Mouse (Mus musculus) intestine, embryonic 14.5 days (tissue): Measurements from ENCODE around the gene Clasrp. TPM values are rescaled to one million over a fixed set of nuclear protein-coding genes. Genes with fewer than 3 reads are reported as not detected.

Source experiments
- ATAC-seq: fragments of 200-750 bp; cut with Nextera tagmentation; replicated peaks from 2 replicates; pipeline ENCODE4 v1.8.0; 2017; ENCODE audit warnings: low read depth, moderate number of reproducible peaks, moderate TSS enrichment, moderate library complexity; ENCODE audit not compliant: low FRiP score, low TSS enrichment
- DNase-seq: peaks from one replicate; pipeline ENCODE4 v3.0.0-alpha.2; 2018; ENCODE audit warnings: low spot score
- H3K27ac ChIP-seq: fragments of 300-500 bp; sonication (generic); 2 replicates; pipeline ENCODE4 v1.5.1; 2014; ENCODE audit warnings: low read depth, mild to moderate bottlenecking, control low read depth
- H3K27me3 ChIP-seq: fragments of 300-500 bp; sonication (generic); replicated peaks from 2 replicates; pipeline ENCODE4 v1.6.1; 2014; ENCODE audit warnings: low read length, control low read depth; ENCODE audit not compliant: control insufficient read depth, insufficient read depth
- H3K36me3 ChIP-seq: fragments of 300-500 bp; sonication (generic); 2 replicates; pipeline ENCODE4 v1.6.1; 2014; ENCODE audit warnings: low read length, control low read depth; ENCODE audit not compliant: control insufficient read depth, insufficient read depth
- H3K4me1 ChIP-seq: fragments of 300-500 bp; sonication (generic); replicated peaks from 2 replicates; pipeline ENCODE4 v1.6.1; 2014; ENCODE audit warnings: low read length, control low read depth, mixed read lengths; ENCODE audit not compliant: control insufficient read depth, insufficient read depth
- H3K4me2 ChIP-seq: fragments of 300-500 bp; sonication (generic); 2 replicates; pipeline ENCODE4 v1.6.1; 2014; ENCODE audit warnings: low read length
- H3K4me3 ChIP-seq: fragments of 300-500 bp; sonication (generic); 2 replicates; pipeline ENCODE4 v1.5.1; 2014; ENCODE audit warnings: low read depth, low read length, control low read depth, mixed read lengths
- H3K9ac ChIP-seq: fragments of 300-500 bp; sonication (generic); 2 replicates; pipeline ENCODE4 v1.6.1; 2014; ENCODE audit warnings: mild to moderate bottlenecking, low read length
- H3K9me3 ChIP-seq: fragments of 300-500 bp; sonication (generic); 2 replicates; pipeline ENCODE4 v1.6.1; 2016; ENCODE audit warnings: low read length, control low read depth; ENCODE audit not compliant: control insufficient read depth
- WGBS: fragments of 180-500 bp; shearing (Covaris S2); extraction: QIAGEN DNeasy Blood & Tissue Kit; methylation state at CpG from one replicate; pipeline ENCODE4 v1.1.7; 2014; 5-methylcytosine and 5-hydroxymethylcytosine counted together
- polyA plus RNA-seq: library from polyadenylated mRNA; unstranded; fragments of >200 nt; fragmentation: Nextera tagmentation; extraction: Ambion mirVana; gene quantifications from 2 replicates; pipeline ENCODE4 v1.2.1, GENCODE M21; 2014

Clasrp gene
- polyA plus RNA-seq, 1 experiment from 2014 or later = 46.4 TPM

DNA sequence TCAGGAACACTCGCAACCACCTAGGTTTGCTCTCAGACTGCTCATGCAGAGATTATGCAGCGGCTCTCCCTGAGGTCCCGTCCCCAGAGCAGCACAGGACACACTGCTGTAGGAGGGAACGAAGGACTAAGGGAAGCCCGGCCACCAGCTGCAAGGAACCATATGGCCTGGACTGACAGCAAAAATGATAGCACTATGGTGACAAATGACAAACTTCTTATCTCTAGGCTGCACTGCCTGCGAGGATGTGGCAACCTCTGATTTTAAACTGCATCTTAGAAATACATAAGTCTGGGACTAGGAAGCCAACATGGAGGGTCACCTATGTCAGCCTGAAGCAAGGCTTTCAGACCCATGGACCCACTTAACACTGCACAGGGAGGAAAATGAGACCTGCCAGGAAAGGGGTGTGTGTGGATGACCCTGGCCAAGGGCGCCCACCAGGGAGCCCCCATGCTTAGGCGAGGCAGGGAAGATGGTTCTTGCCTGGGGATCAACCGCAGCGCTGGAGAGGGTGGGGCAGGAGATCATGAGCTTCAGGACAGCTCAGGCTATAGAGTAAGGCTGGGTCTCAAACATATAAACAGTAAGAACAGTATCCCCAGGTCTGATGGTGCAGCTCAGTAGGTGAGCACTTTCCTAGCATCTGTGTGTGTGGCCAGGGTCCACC lies 11.1 kb downstream of the Clasrp start:
- H3K9ac ChIP-seq = no peak overlapping the region
- no peaks in the 10 kb centered on the region for H3K9me3 ChIP-seq
- ATAC-seq = no peak
- no peaks in the 10 kb centered on the region for H3K27me3 ChIP-seq
- no peak overlapping the region for H3K4me3 ChIP-seq
- no peak overlapping the region for H3K27ac ChIP-seq
- no peaks in the 10 kb centered on the region for H3K4me1 ChIP-seq
- DNase-seq = no peak
- H3K36me3 ChIP-seq = peaks cover 86% of the 10 kb centered on the region
- no peak overlapping the region for H3K4me2 ChIP-seq
- 88% methylated on average over 10 of the region's 10 CpGs for WGBS

DNA sequence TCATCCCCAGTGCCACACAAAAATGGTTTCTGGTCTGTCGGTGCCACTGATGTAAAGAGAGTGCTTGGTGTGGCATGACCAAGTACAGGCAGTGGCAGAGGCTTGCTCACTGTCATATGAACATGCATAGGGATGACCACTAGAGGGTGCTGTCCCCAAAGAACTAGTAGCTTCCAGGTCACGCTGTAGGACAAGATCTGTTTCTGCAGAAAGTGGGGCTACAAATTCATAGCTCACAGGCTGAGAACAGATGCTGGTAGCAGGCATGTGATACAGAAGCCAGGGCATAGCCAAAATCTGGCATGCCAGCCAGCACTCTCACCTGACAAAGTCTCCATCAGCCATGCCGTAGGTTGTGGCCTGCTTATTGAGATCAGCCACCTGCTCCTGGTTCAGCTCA lies 14.4 kb downstream of the Clasrp start:
- DNase-seq (peak; percentile 67), ATAC-seq (peak; percentile 29)
- Histone ChIP-seq H3K4me3 (no peak overlapping the region), H3K36me3 (peaks cover 98% of the 10 kb centered on the region), H3K4me1 (no peaks in the 10 kb centered on the region), H3K27ac (no peak overlapping the region), H3K9ac (no peak overlapping the region), H3K4me2 (no peak overlapping the region), H3K9me3 (no peaks in the 10 kb centered on the region), H3K27me3 (no peaks in the 10 kb centered on the region)
- 54% methylated on average over 3 of the region's 3 CpGs for WGBS

- Histone ChIP-seq H3K27ac (no peak overlapping the region), H3K4me3 (no peak overlapping the region), H3K9me3 (no peaks in the 10 kb centered on the region), H3K4me1 (no peaks in the 10 kb centered on the region), H3K4me2 (no peak overlapping the region), H3K9ac (no peak overlapping the region), H3K36me3 (peaks cover 99% of the 10 kb centered on the region), H3K27me3 (no peaks in the 10 kb centered on the region)
- WGBS = 53% methylated on average over 3 of the region's 3 CpGs
- no peak for ATAC-seq
- DNase-seq = peak; percentile 72
Observed at GRCm38 (mm10) chr7:19589207-19589606, 15.1 kb downstream of the Clasrp start.

DNA sequence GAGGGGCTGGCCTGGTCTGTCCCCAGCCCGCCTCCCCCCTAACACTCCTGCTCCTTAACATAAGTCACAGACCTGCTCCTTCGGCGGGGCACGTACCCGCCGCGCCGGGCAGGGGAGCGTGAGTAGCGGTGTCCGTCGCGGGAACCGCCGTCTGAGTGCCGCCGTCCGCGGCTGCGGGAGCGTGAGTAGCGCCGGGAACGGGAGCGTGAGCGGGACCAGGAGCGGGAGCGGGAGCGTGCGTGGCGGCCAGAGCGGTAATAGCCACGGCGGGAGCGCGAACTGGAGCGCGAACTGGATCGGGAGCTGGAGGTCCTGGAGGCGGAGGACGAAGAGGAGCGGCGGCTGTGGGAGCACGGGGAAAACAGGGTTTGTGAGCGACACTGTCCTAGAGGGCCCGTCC lies 18.0 kb downstream of the Clasrp start:
- Histone ChIP-seq H3K36me3 (peaks cover 95% of the 10 kb centered on the region), H3K27ac (no peak overlapping the region), H3K9ac (no peak overlapping the region), H3K4me1 (no peaks in the 10 kb centered on the region), H3K27me3 (no peaks in the 10 kb centered on the region), H3K4me2 (no peak overlapping the region), H3K4me3 (no peak overlapping the region), H3K9me3 (no peaks in the 10 kb centered on the region)
- no peak for DNase-seq
- 79% methylated on average over 46 of the region's 46 CpGs for WGBS
- no peak for ATAC-seq

GRCm38 (mm10) chr7:19580634-19581033 lies 23.7 kb downstream of the Clasrp start:
- Histone ChIP-seq H3K4me1 (peaks cover 13% of the 10 kb centered on the region), H3K9ac (no peak overlapping the region), H3K27me3 (peaks cover 35% of the 10 kb centered on the region), H3K9me3 (no peaks in the 10 kb centered on the region), H3K4me2 (no peak overlapping the region), H3K4me3 (no peak overlapping the region), H3K36me3 (peaks cover 55% of the 10 kb centered on the region), H3K27ac (no peak overlapping the region)
- 87% methylated on average over 8 of the region's 8 CpGs for whole genome bisulfite sequencing
- no peak for DNase-seq
- ATAC-seq = no peak

GRCm38 (mm10) chr7:19579751-19580150 lies 24.5 kb downstream of the Clasrp start:
- Histone ChIP-seq H3K4me3 (no peak overlapping the region), H3K27ac (no peak overlapping the region)
- ATAC-seq = no peak

DNA sequence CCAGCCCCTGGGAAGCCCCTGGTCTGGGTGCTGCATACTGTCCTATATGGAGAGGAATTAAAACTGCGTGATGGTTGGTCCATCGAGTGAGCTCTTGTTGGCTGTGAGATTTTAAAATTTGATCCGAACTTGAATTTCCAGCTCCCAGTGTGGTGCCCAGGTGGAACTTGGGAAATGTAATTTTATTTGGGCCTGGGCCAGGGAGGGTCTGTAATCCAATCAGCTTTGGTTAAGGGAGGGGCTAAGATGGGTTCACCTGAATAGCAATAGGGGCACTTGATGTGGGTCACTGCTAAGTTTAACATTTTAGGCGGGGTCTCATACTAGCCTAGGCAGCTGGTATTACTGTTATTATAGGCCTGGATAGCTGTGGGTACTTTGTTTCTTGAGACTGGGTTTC lies 25.9 kb downstream of the Clasrp start:
- Histone ChIP-seq H3K9ac (no peak overlapping the region), H3K4me2 (no peak overlapping the region), H3K4me1 (peaks cover 13% of the 10 kb centered on the region), H3K27ac (no peak overlapping the region), H3K36me3 (peaks cover 34% of the 10 kb centered on the region), H3K4me3 (no peak overlapping the region), H3K27me3 (peaks cover 35% of the 10 kb centered on the region), H3K9me3 (no peaks in the 10 kb centered on the region)
- DNase-seq (no peak), ATAC-seq (no peak)
- 62% methylated on average over 4 of the region's 4 CpGs for WGBS

More at GRCm38 (mm10) chr7:19579751-19580150, 24.5 kb downstream of the Clasrp start:
- Histone ChIP-seq H3K9me3 (no peaks in the 10 kb centered on the region), H3K4me1 (peaks cover 13% of the 10 kb centered on the region), H3K4me2 (no peak overlapping the region), H3K36me3 (peaks cover 47% of the 10 kb centered on the region), H3K9ac (no peak overlapping the region), H3K27me3 (peaks cover 35% of the 10 kb centered on the region)
- no peak for DNase-seq
- 88% methylated on average over 10 of the region's 10 CpGs for WGBS

DNA sequence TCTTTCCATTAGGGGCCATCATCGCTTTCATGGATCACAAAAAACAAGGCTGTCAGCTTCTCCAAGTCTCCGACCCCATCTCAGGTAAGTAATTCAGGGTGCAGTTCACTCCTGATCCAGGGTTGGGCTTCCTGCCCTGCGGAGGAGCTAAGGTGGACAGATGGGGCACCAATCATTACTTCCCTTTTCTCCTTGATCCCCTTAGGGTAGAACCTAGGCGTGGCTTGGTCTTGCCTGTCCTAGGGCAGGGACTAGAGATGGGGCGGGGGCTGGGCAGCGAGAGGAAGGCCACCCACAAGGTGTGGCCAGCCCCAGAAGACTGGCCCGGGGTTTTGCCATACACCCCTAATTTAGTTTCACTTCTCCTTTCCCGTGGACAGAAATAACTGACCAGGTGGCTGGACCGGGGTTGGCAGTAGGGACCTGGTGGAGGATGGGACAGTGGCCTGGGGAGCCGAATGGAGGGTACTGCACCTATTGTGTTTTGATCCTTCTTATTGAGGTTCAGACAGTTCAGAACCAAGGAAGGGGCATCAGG lies 26.3 kb downstream of the Clasrp start:
- Histone ChIP-seq H3K9ac (peak overlapping the region; percentile 38; the same call in 1 of the 2 replicates), H3K4me1 (peaks cover 13% of the 10 kb centered on the region), H3K4me3 (peak overlapping the region; percentile 39), H3K9me3 (no peaks in the 10 kb centered on the region), H3K36me3 (peaks cover 30% of the 10 kb centered on the region), H3K4me2 (peak overlapping the region; percentile 85), H3K27ac (no peak overlapping the region), H3K27me3 (peaks cover 35% of the 10 kb centered on the region)
- ATAC-seq (0 out of 2 replicates have a peak, but pooled peaks have one; percentile 14), DNase-seq (no peak)
- 16% methylated on average over 10 of the region's 10 CpGs for WGBS
